9 mouse cellular contexts compared by ENCODE assay signal in the genomic region with DNA sequence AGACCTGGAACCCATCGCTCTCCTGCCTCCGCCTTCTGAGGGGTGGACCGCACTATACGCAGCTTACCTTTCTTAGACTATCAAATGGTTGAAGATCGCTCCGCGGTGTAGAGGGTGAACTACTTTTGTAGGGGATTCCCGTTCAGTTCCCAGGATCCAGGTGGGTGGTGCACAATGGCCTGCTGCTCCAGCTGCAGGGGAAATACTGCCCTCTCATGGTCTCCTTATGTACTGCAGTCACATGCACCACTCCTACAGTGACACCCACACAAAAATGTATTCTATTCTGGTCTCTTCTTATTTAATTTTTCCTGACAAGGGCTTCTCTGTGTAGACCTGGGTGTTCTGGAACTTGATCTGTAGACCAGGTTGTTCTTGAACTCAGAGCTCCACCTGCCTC. TPM values are rescaled to one million over a fixed set of nuclear protein-coding genes. Genes with fewer than 3 reads are reported as not detected.
DNase-seq lines count a peak whose midpoint lies in the region; ATAC-seq and TF ChIP-seq lines count a peak whose summit lies in the region.
"Had no signal": no experiment of that assay in that cellular context is flagged by ENCODE, and none has a peak within 500 bp of the region (broad histone marks: within the 10 kb centered on the region; RNA-seq: fewer than 3 reads in every experiment).

A gene (minus strand): TSS at position 151 of the 400 bp plus-strand sequence.

- H3K9me3 ChIP-seq in hindbrain, embryonic 10.5 days, result peaks cover 2% of the 10 kb centered on the region
- no peaks in the 10 kb centered on the region for H3K9me3 ChIP-seq in hindbrain, embryonic 12.5 days (replicated peaks)
- H3K9me3 ChIP-seq in G1E (replicated peaks), result peaks cover 1% of the 10 kb centered on the region
- H3K9me3 ChIP-seq in midbrain, embryonic 15.5 days, result no peaks in the 10 kb centered on the region

- H3K27ac ChIP-seq in hindbrain, embryonic 10.5 days, result no peak within 1 kb of the TSS
- no peak within 1 kb of the TSS for H3K27ac ChIP-seq in hindbrain, embryonic 12.5 days
- H3K27ac ChIP-seq in midbrain, embryonic 15.5 days, result no peak within 1 kb of the TSS
- H3K27ac ChIP-seq: macrophage had no signal

- no peak within 1 kb of the TSS for H3K4me2 ChIP-seq in hindbrain, embryonic 12.5 days (replicated peaks)
- H3K4me2 ChIP-seq in midbrain, embryonic 15.5 days, result no peak within 1 kb of the TSS

- TF ChIP-seq CTCF in G1E (IDR thresholded peaks at IDR 0.05; ENCODE audit: low read depth, low read length), result peak; percentile 88

- no peaks in the 10 kb centered on the region for H3K36me3 ChIP-seq in hindbrain, embryonic 10.5 days
- H3K36me3 ChIP-seq in hindbrain, embryonic 12.5 days, result no peaks in the 10 kb centered on the region
- H3K36me3 ChIP-seq in G1E (replicated peaks), result no peaks in the 10 kb centered on the region
- no peaks in the 10 kb centered on the region for H3K36me3 ChIP-seq in midbrain, embryonic 15.5 days (replicated peaks)

- H3K4me1 ChIP-seq in hindbrain, embryonic 10.5 days (replicated peaks), result no peaks in the 10 kb centered on the region
- no peaks in the 10 kb centered on the region for H3K4me1 ChIP-seq in hindbrain, embryonic 12.5 days
- no peaks in the 10 kb centered on the region for H3K4me1 ChIP-seq in G1E (ENCODE audit: insufficient read depth, low read depth, low read length)
- H3K4me1 ChIP-seq in midbrain, embryonic 15.5 days, result no peaks in the 10 kb centered on the region

- H3K9ac ChIP-seq in hindbrain, embryonic 12.5 days, result no peak within 1 kb of the TSS
- no peak within 1 kb of the TSS for H3K9ac ChIP-seq in midbrain, embryonic 15.5 days

- no peak within 1 kb of the TSS for H3K4me3 ChIP-seq in hindbrain, embryonic 10.5 days
- no peak within 1 kb of the TSS for H3K4me3 ChIP-seq in hindbrain, embryonic 12.5 days
- H3K4me3 ChIP-seq in G1E (ENCODE audit: low read depth, low read length), result no peak within 1 kb of the TSS
- no peak within 1 kb of the TSS for H3K4me3 ChIP-seq in midbrain, embryonic 15.5 days

- 13% methylated on average over 8 of the region's 8 CpGs for WGBS in hindbrain, embryonic 10.5 days
- 17% methylated on average over 8 of the region's 8 CpGs for WGBS in hindbrain, embryonic 12.5 days
- WGBS in midbrain, embryonic 15.5 days, result 20% methylated on average over 8 of the region's 8 CpGs

- H3K27me3 ChIP-seq in hindbrain, embryonic 10.5 days (ENCODE audit: insufficient read depth, poor library complexity, severe bottlenecking), result peaks cover 4% of the 10 kb centered on the region
- H3K27me3 ChIP-seq in hindbrain, embryonic 12.5 days, result peaks cover 8% of the 10 kb centered on the region; the same call in 1 of the 2 replicates
- peaks cover 7% of the 10 kb centered on the region for H3K27me3 ChIP-seq in G1E (ENCODE audit: insufficient read depth, low read length)
- H3K27me3 ChIP-seq in midbrain, embryonic 15.5 days (replicated peaks), result no peaks in the 10 kb centered on the region

- no peak for ATAC-seq in hindbrain, embryonic 12.5 days (ENCODE audit: low FRiP score)
- no peak for ATAC-seq in G1E (ENCODE audit: extremely low read depth, insufficient number of reproducible peaks, low FRiP score, poor library complexity, severe bottlenecking)
- ATAC-seq in erythroid progenitor cell, adult 5-6 weeks (replicated peaks; ENCODE audit: low FRiP score, poor library complexity, severe bottlenecking), result peak; percentile 67
- no peak for ATAC-seq in midbrain, embryonic 15.5 days (replicated peaks)

- DNase-seq in hindbrain, embryonic 10.5 days (ENCODE audit: low spot score), result peak; percentile 34
- no peak for DNase-seq in G1E (ENCODE audit: low spot score)
- no peak for DNase-seq in layer of hippocampus, postnatal 14 days (ENCODE audit: low spot score in 2 of 2)
- no peak for DNase-seq in urinary bladder, postnatal 4 days (ENCODE audit: low spot score in 2 of 2)
- DNase-seq in cerebellum, adult 8-10 months, result no peak

RNA-seq across cellular contexts. Expression of the gene that starts here (rescaled TPM):
- 2.5 and 3.1 TPM in 2 replicates for polyA plus RNA-seq in hindbrain, embryonic 10.5 days (2016; fragmentation: Nextera tagmentation; extraction: Ambion mirVana)
- polyA plus RNA-seq in hindbrain, embryonic 12.5 days (2016; fragmentation: Nextera tagmentation; extraction: Ambion mirVana), result 6.8 and 7.8 TPM in 2 replicates
- total RNA-seq in G1E (2014; fragmentation: Nextera tagmentation) (not detected in 2 replicates), G1E (2017) (0.05 TPM in 1 of 2 replicates, not detected in the other)
- not detected in 2 replicates for polyA plus RNA-seq in G1E (2012)
- total RNA-seq in erythroid progenitor cell, adult 5-6 weeks (2015; ENCODE audit: low replicate concordance), result 2.2 TPM in 1 of 2 replicates, not detected in the other
- not detected in 2 replicates for total RNA-seq in erythroid progenitor cell, adult 5-6 weeks (2017; ENCODE audit: low replicate concordance)
- 10 to 100 TPM; 86.2 to 94.9 TPM for total RNA-seq in layer of hippocampus, postnatal 14 days (2021)
- polyA plus RNA-seq in midbrain, embryonic 15.5 days (2015; fragmentation: Nextera tagmentation; extraction: Ambion mirVana), result 38.7 and 42.7 TPM in 2 replicates

Comparison
In these comparisons a context has a peak if more than half of its experiments do, and no peak if none do; other contexts are left out.
1. RNA of the gene that starts here (total RNA-seq): 86.2 to 94.9 TPM in layer of hippocampus, postnatal 14 days; 0.05 TPM in G1E and 2.2 TPM in erythroid progenitor cell, adult 5-6 weeks; every median in the first group is over 10 times any median in the second.